Mouse (Mus musculus): ENCODE results near the gene Tmod3.
A peak's percentile ranks its signal among the peaks of the same experiment; 100 is the strongest.

- TF ChIP-seq CTCF (IDR thresholded peaks at IDR 0.05; ENCODE audit: control insufficient read depth, insufficient read depth, insufficient read length) (peak; percentile 18), CEBPB (IDR thresholded peaks at IDR 0.05; ENCODE audit: low read depth) (no peak), USF1 (IDR thresholded peaks at IDR 0.05; ENCODE audit: low read depth) (no peak), MAX (IDR thresholded peaks at IDR 0.05) (no peak), MYOD1 (IDR thresholded peaks at IDR 0.05; ENCODE audit: control insufficient read depth, insufficient read length, low read depth) (no peak)
These were observed 37.7 kb downstream of the Tmod3 start for GRCm38 (mm10) chr9:75521788-75522187.

Measured in C2C12 (cell line).